Mouse (Mus musculus) lung, adult 2 months (tissue): ENCODE data around the gene Nbr1.

Experiments used
- CTCF ChIP-seq: fragments of 200-500 bp; IDR thresholded peaks from 2 replicates; pipeline ENCODE4 v1.5.1; 2011; ENCODE audit warnings: mild to moderate bottlenecking, low read length, control low read depth; ENCODE audit not compliant: insufficient read depth
- POLR2A ChIP-seq: fragments of 200-500 bp; IDR thresholded peaks from 2 replicates; pipeline ENCODE4 v1.6.1; 2011; ENCODE audit warnings: low read depth, mild to moderate bottlenecking, control low read depth, low read length, borderline replicate concordance; ENCODE audit errors: extremely low read depth

- TF ChIP-seq CTCF (no peak), POLR2A (no peak)
Observed at GRCm38 (mm10) chr11:101524446-101524845, 27.5 kb upstream of the Nbr1 start.
